Mouse (Mus musculus): ENCODE measurements around the gene Ptbp3.

- no peak for TF ChIP-seq CTCF (IDR thresholded peaks at IDR 0.05)
- no peak for TF ChIP-seq EP300 (IDR thresholded peaks at IDR 0.05)
Observed at GRCm38 (mm10) chr4:59535624-59536023, 13.5 kb downstream of the Ptbp3 start.
